Mouse (Mus musculus): ENCODE results near the gene Tmem39b.
A peak's percentile ranks its signal among the peaks of the same experiment; 100 is the strongest.
"Not testable (repeated sequence)": the region's sequence is repeated elsewhere in the genome, so short reads cannot be mapped to it uniquely, and the experiment has no call there.

The Tmem39b gene

GRCm38 (mm10) chr4:129696158-129696985, at the start of gene Tmem39b:
Tmem39b (minus strand) TSS chr4:129696838.
- peak; percentile 97 for DNase-seq

GRCm38 (mm10) chr4:129746106-129746505, 49.5 kb upstream of the Tmem39b start:
- DNase-seq, result no peak

GRCm38 (mm10) chr4:129743494-129743893, 46.9 kb upstream of the Tmem39b start:
- DNase-seq, result peak; percentile 14

- DNase-seq, result no peak
Measured at GRCm38 (mm10) chr4:129743010-129743390, 46.4 kb upstream of the Tmem39b start.

GRCm38 (mm10) chr4:129742232-129743009, 45.8 kb upstream of the Tmem39b start, which contains the start of gene Khdrbs1:
Khdrbs1 (minus strand) TSS chr4:129742303.
- DNase-seq, result peak; percentile 99

- DNase-seq, result no peak
Measured at GRCm38 (mm10) chr4:129741974-129742231, 45.3 kb upstream of the Tmem39b start.

- DNase-seq, result peak; percentile 47
Measured at GRCm38 (mm10) chr4:129741251-129741973, 44.8 kb upstream of the Tmem39b start.

- DNase-seq, result no peak
Measured at GRCm38 (mm10) chr4:129739111-129739645, 42.5 kb upstream of the Tmem39b start.

- no peak for DNase-seq
Measured at GRCm38 (mm10) chr4:129736173-129736572, 39.5 kb upstream of the Tmem39b start.

- DNase-seq, result not testable (repeated sequence)
Measured at GRCm38 (mm10) chr4:129735485-129735884, 38.8 kb upstream of the Tmem39b start.

- no peak for DNase-seq
Measured at GRCm38 (mm10) chr4:129731423-129731822, 34.8 kb upstream of the Tmem39b start.

- no peak for DNase-seq
Measured at GRCm38 (mm10) chr4:129716310-129716709, 19.7 kb upstream of the Tmem39b start.

GRCm38 (mm10) chr4:129709486-129710129, 13.0 kb upstream of the Tmem39b start:
- DNase-seq, result peak; percentile 70

- DNase-seq, result no peak
Measured at GRCm38 (mm10) chr4:129706750-129707149, 10.1 kb upstream of the Tmem39b start.

GRCm38 (mm10) chr4:129702454-129702853, 5.8 kb upstream of the Tmem39b start:
- DNase-seq, result peak; percentile 68

- peak; percentile 92 for DNase-seq
Measured at GRCm38 (mm10) chr4:129701503-129702377, 5.1 kb upstream of the Tmem39b start.

- DNase-seq, result not testable (repeated sequence)
Measured at GRCm38 (mm10) chr4:129700661-129701060, 4.0 kb upstream of the Tmem39b start.

- no peak for DNase-seq
Measured at GRCm38 (mm10) chr4:129700216-129700615, 3.6 kb upstream of the Tmem39b start.

- DNase-seq, result no peak
Measured at GRCm38 (mm10) chr4:129697191-129697590, 553 bp upstream of the Tmem39b start.

- DNase-seq, result no peak
Measured at GRCm38 (mm10) chr4:129695815-129696157, 852 bp downstream of the Tmem39b start.

GRCm38 (mm10) chr4:129684531-129684930, 12.1 kb downstream of the Tmem39b start:
- no peak for DNase-seq
